Mouse (Mus musculus) forebrain, postnatal 0 days (tissue): ENCODE data around the gene Als2cr12. TPM values are rescaled to one million over a fixed set of nuclear protein-coding genes. Genes with fewer than 3 reads are reported as not detected.

Source experiments
- ATAC-seq: fragments of 200-750 bp; cut with Nextera tagmentation; 2 replicates; pipeline ENCODE4 v1.8.0; 2017; ENCODE audit warnings: mild to moderate bottlenecking, moderate library complexity
- DNase-seq: peaks from one replicate; pipeline ENCODE4 v3.0.0-alpha.2; 2015
- H3K27ac ChIP-seq: fragments of 300-500 bp; sonication (generic); 2 replicates; pipeline ENCODE4 v1.5.1; 2014; ENCODE audit warnings: low read depth, mild to moderate bottlenecking, antibody characterized with exemption, low read length, moderate library complexity, mixed read lengths
- H3K27me3 ChIP-seq: fragments of 300-500 bp; sonication (generic); 2 replicates; pipeline ENCODE4 v1.6.1; 2014; ENCODE audit warnings: mild to moderate bottlenecking, low read length, mixed read lengths; ENCODE audit not compliant: insufficient read depth
- H3K36me3 ChIP-seq: fragments of 300-500 bp; sonication (generic); 2 replicates; pipeline ENCODE4 v1.6.1; 2014; ENCODE audit warnings: mild to moderate bottlenecking, moderate library complexity; ENCODE audit not compliant: insufficient read depth
- H3K4me1 ChIP-seq: fragments of 300-500 bp; sonication (generic); 2 replicates; pipeline ENCODE4 v1.6.1; 2014; ENCODE audit warnings: antibody characterized with exemption; ENCODE audit not compliant: insufficient read depth
- H3K4me2 ChIP-seq: fragments of 300-500 bp; sonication (generic); 2 replicates; pipeline ENCODE4 v1.6.1; 2014; ENCODE audit warnings: low read depth, mild to moderate bottlenecking, moderate library complexity
- H3K4me3 ChIP-seq: fragments of 300-500 bp; sonication (generic); 2 replicates; pipeline ENCODE4 v1.5.1; 2014; ENCODE audit warnings: low read depth, low read length, mixed read lengths
- H3K9ac ChIP-seq: fragments of 300-500 bp; sonication (generic); 2 replicates; pipeline ENCODE4 v1.6.1; 2014; ENCODE audit warnings: mild to moderate bottlenecking
- H3K9me3 ChIP-seq: fragments of 300-500 bp; sonication (generic); 2 replicates; pipeline ENCODE4 v1.6.1; 2016; ENCODE audit warnings: low read length
- CTCF ChIP-seq: sonication (generic); IDR thresholded peaks from 2 replicates; pipeline ENCODE4 v1.5.1; 2016; ENCODE audit warnings: antibody characterized with exemption, control low read depth, low read depth
- WGBS: fragments of 180-500 bp; shearing (Covaris S2); extraction: QIAGEN DNeasy Blood & Tissue Kit; methylation state at CpG from one replicate; pipeline ENCODE4 v1.1.7; 2014; 5-methylcytosine and 5-hydroxymethylcytosine counted together
- polyA plus RNA-seq: library from polyadenylated mRNA; unstranded; fragments of >200 nt; fragmentation: Nextera tagmentation; extraction: Ambion mirVana; gene quantifications from 2 replicates; pipeline ENCODE4 v1.2.1, GENCODE M21; 2015
- total RNA-seq: library from RNA; depleted of rRNA; stranded (reverse); fragments of >200 nt; gene quantifications from 2 replicates; pipeline ENCODE4 v1.2.3, GENCODE M21; 2014

Gene Als2cr12
- total and polyA plus RNA-seq, 2 experiments from 2014 or later = 0.12 TPM; not detected in 1

- 89% methylated on average over 7 of the region's 7 CpGs for WGBS
- ATAC-seq (no peak), DNase-seq (no peak)
- Histone ChIP-seq H3K9ac (no peak overlapping the region), H3K4me3 (no peak overlapping the region), H3K27ac (no peak overlapping the region), H3K4me2 (no peak overlapping the region), H3K4me1 (no peaks in the 10 kb centered on the region), H3K36me3 (no peaks in the 10 kb centered on the region), H3K9me3 (no peaks in the 10 kb centered on the region), H3K27me3 (no peaks in the 10 kb centered on the region)
- TF ChIP-seq CTCF = no peak
Observed at GRCm38 (mm10) chr1:58719356-58719945, 23.7 kb upstream of the Als2cr12 start.

- H3K4me1 ChIP-seq = peaks cover 5% of the 10 kb centered on the region; the same call in 1 of the 2 replicates
- no peaks in the 10 kb centered on the region for H3K9me3 ChIP-seq
- ATAC-seq = no peak
- no peak for DNase-seq
- H3K36me3 ChIP-seq = no peaks in the 10 kb centered on the region
- H3K27ac ChIP-seq = no peak overlapping the region
- TF ChIP-seq CTCF = no peak
- WGBS = 88% methylated on average over 8 of the region's 8 CpGs
- H3K4me3 ChIP-seq = no peak overlapping the region
- no peak overlapping the region for H3K9ac ChIP-seq
- no peaks in the 10 kb centered on the region for H3K27me3 ChIP-seq
- no peak overlapping the region for H3K4me2 ChIP-seq
Observed at GRCm38 (mm10) chr1:58717589-58718270, 21.9 kb upstream of the Als2cr12 start.

- H3K9me3 ChIP-seq = no peaks in the 10 kb centered on the region
- no peak overlapping the region for H3K4me2 ChIP-seq
- no peak for DNase-seq
- no peak overlapping the region for H3K4me3 ChIP-seq
- H3K27ac ChIP-seq = no peak overlapping the region
- peaks cover 5% of the 10 kb centered on the region; the same call in 1 of the 2 replicates for H3K4me1 ChIP-seq
- WGBS = 95% methylated on average over 4 of the region's 4 CpGs
- no peak for TF ChIP-seq CTCF
- no peaks in the 10 kb centered on the region for H3K36me3 ChIP-seq
- H3K9ac ChIP-seq = no peak overlapping the region
- ATAC-seq = no peak
- H3K27me3 ChIP-seq = no peaks in the 10 kb centered on the region
Observed at GRCm38 (mm10) chr1:58716883-58717220, 21.1 kb upstream of the Als2cr12 start.

- H3K4me1 ChIP-seq = peaks cover 5% of the 10 kb centered on the region; the same call in 1 of the 2 replicates
- no peak overlapping the region for H3K27ac ChIP-seq
- ATAC-seq (no peak), DNase-seq (no peak)
- no peaks in the 10 kb centered on the region for H3K9me3 ChIP-seq
- no peaks in the 10 kb centered on the region for H3K27me3 ChIP-seq
- no peak for TF ChIP-seq CTCF
- 49% methylated on average over 7 of the region's 7 CpGs for WGBS
- no peak overlapping the region for H3K4me2 ChIP-seq
- no peak overlapping the region for H3K4me3 ChIP-seq
- H3K9ac ChIP-seq = no peak overlapping the region
- no peaks in the 10 kb centered on the region for H3K36me3 ChIP-seq
Observed at GRCm38 (mm10) chr1:58716162-58716882, 20.5 kb upstream of the Als2cr12 start.

GRCm38 (mm10) chr1:58715536-58715935 is 19.7 kb upstream of the Als2cr12 start:
- H3K9ac ChIP-seq = no peak overlapping the region
- no peak overlapping the region for H3K4me2 ChIP-seq
- no peak for ATAC-seq
- H3K36me3 ChIP-seq = no peaks in the 10 kb centered on the region
- H3K27me3 ChIP-seq = no peaks in the 10 kb centered on the region
- no peak for DNase-seq
- H3K9me3 ChIP-seq = no peaks in the 10 kb centered on the region
- H3K4me1 ChIP-seq = peaks cover 5% of the 10 kb centered on the region; the same call in 1 of the 2 replicates
- H3K27ac ChIP-seq = no peak overlapping the region
- H3K4me3 ChIP-seq = no peak overlapping the region
- no peak for TF ChIP-seq CTCF

GRCm38 (mm10) chr1:58714361-58714760 is 18.6 kb upstream of the Als2cr12 start:
- DNase-seq = no peak
- Histone ChIP-seq H3K4me3 (peak overlapping the region; percentile 59; the same call in 1 of the 2 replicates), H3K4me2 (peak overlapping the region; percentile 84), H3K9me3 (no peaks in the 10 kb centered on the region), H3K4me1 (peaks cover 5% of the 10 kb centered on the region; the same call in 1 of the 2 replicates), H3K36me3 (no peaks in the 10 kb centered on the region), H3K27ac (no peak overlapping the region), H3K9ac (no peak overlapping the region), H3K27me3 (no peaks in the 10 kb centered on the region)
- TF ChIP-seq CTCF = no peak
- no peak for ATAC-seq
- WGBS = 45% methylated on average over 1 of the region's 1 CpGs

GRCm38 (mm10) chr1:58713893-58714231 is 18.1 kb upstream of the Als2cr12 start:
- H3K27me3 ChIP-seq = no peaks in the 10 kb centered on the region
- peak overlapping the region; percentile 82 for H3K27ac ChIP-seq
- no peak for ATAC-seq
- DNase-seq = peak; percentile 25
- H3K4me1 ChIP-seq = peaks cover 5% of the 10 kb centered on the region; the same call in 1 of the 2 replicates
- TF ChIP-seq CTCF = no peak
- H3K4me2 ChIP-seq = peak overlapping the region; percentile 84
- H3K36me3 ChIP-seq = no peaks in the 10 kb centered on the region
- no peaks in the 10 kb centered on the region for H3K9me3 ChIP-seq
- H3K9ac ChIP-seq = no peak overlapping the region
- H3K4me3 ChIP-seq = peak overlapping the region; percentile 59
- 32% methylated on average over 4 of the region's 4 CpGs for WGBS
